Mouse (Mus musculus): Measurements from ENCODE around the gene Ficd. TPM values are rescaled to one million over a fixed set of nuclear protein-coding genes. Genes with fewer than 3 reads are reported as not detected.
"Not testable (repeated sequence)": the region's sequence is repeated elsewhere in the genome, so short reads cannot be mapped to it uniquely, and the experiment has no call there.

Ficd gene
- polyA plus RNA-seq, 1 experiment: 1.2 TPM

- H3K4me1 ChIP-seq: peaks cover 8% of the 10 kb centered on the region; the same call in 1 of the 2 replicates
- H3K4me3 ChIP-seq (replicated peaks): no peak overlapping the region
- peaks cover 52% of the 10 kb centered on the region for H3K27me3 ChIP-seq (replicated peaks)
- H3K9me3 ChIP-seq: peaks cover 18% of the 10 kb centered on the region
- TF ChIP-seq FLI1 (IDR thresholded peaks at IDR 0.05; ENCODE audit: low read length): no peak
- no peak for TF ChIP-seq GATA1 (IDR thresholded peaks at IDR 0.05; ENCODE audit: borderline replicate concordance, low read length)
- H3K36me3 ChIP-seq (replicated peaks; ENCODE audit: low read length): peaks cover 35% of the 10 kb centered on the region
These were observed 44.6 kb downstream of the Ficd start for GRCm38 (mm10) chr5:113780082-113780752.

- H3K27me3 ChIP-seq (replicated peaks): peaks cover 53% of the 10 kb centered on the region
These were observed 45.2 kb downstream of the Ficd start for GRCm38 (mm10) chr5:113780763-113781162.

GRCm38 (mm10) chr5:113781254-113781653, 45.7 kb downstream of the Ficd start:
- Histone ChIP-seq H3K36me3 (replicated peaks; ENCODE audit: low read length) (peaks cover 24% of the 10 kb centered on the region), H3K27me3 (replicated peaks) (peaks cover 58% of the 10 kb centered on the region), H3K9me3 (peaks cover 18% of the 10 kb centered on the region), H3K4me3 (replicated peaks) (no peak overlapping the region), H3K4me1 (peaks cover 7% of the 10 kb centered on the region; the same call in 1 of the 2 replicates)
- TF ChIP-seq FLI1 (IDR thresholded peaks at IDR 0.05; ENCODE audit: low read length) (no peak), GATA1 (IDR thresholded peaks at IDR 0.05; ENCODE audit: borderline replicate concordance, low read length) (no peak)

More at GRCm38 (mm10) chr5:113780763-113781162, 45.2 kb downstream of the Ficd start:
- peaks cover 29% of the 10 kb centered on the region for H3K36me3 ChIP-seq (replicated peaks; ENCODE audit: low read length)
- TF ChIP-seq GATA1 (IDR thresholded peaks at IDR 0.05; ENCODE audit: borderline replicate concordance, low read length): no peak
- no peak for TF ChIP-seq FLI1 (IDR thresholded peaks at IDR 0.05; ENCODE audit: low read length)
- H3K9me3 ChIP-seq: peaks cover 18% of the 10 kb centered on the region
- peaks cover 7% of the 10 kb centered on the region; the same call in 1 of the 2 replicates for H3K4me1 ChIP-seq
- no peak overlapping the region for H3K4me3 ChIP-seq (replicated peaks)

GRCm38 (mm10) chr5:113781875-113782274, 46.3 kb downstream of the Ficd start:
- peaks cover 62% of the 10 kb centered on the region for H3K27me3 ChIP-seq (replicated peaks)
- TF ChIP-seq GATA1 (IDR thresholded peaks at IDR 0.05; ENCODE audit: borderline replicate concordance, low read length) (no peak), FLI1 (IDR thresholded peaks at IDR 0.05; ENCODE audit: low read length) (no peak)
- peaks cover 18% of the 10 kb centered on the region for H3K9me3 ChIP-seq
- H3K36me3 ChIP-seq (replicated peaks; ENCODE audit: low read length): peaks cover 18% of the 10 kb centered on the region
- H3K4me1 ChIP-seq: peaks cover 13% of the 10 kb centered on the region
- no peak overlapping the region for H3K4me3 ChIP-seq (replicated peaks)

- Histone ChIP-seq H3K4me1 (peaks cover 21% of the 10 kb centered on the region), H3K4me3 (replicated peaks) (no peak overlapping the region), H3K36me3 (replicated peaks; ENCODE audit: low read length) (peaks cover 12% of the 10 kb centered on the region), H3K27me3 (replicated peaks) (peaks cover 64% of the 10 kb centered on the region), H3K9me3 (peaks cover 18% of the 10 kb centered on the region)
- TF ChIP-seq GATA1 (IDR thresholded peaks at IDR 0.05; ENCODE audit: borderline replicate concordance, low read length) (no peak), FLI1 (IDR thresholded peaks at IDR 0.05; ENCODE audit: low read length) (no peak)
These were observed 47.0 kb downstream of the Ficd start for GRCm38 (mm10) chr5:113782624-113783023.

- Histone ChIP-seq H3K36me3 (replicated peaks; ENCODE audit: low read length) (peaks cover 4% of the 10 kb centered on the region), H3K4me3 (replicated peaks) (no peak overlapping the region), H3K4me1 (peaks cover 28% of the 10 kb centered on the region), H3K27me3 (replicated peaks) (peaks cover 71% of the 10 kb centered on the region), H3K9me3 (peaks cover 18% of the 10 kb centered on the region)
- TF ChIP-seq FLI1 (IDR thresholded peaks at IDR 0.05; ENCODE audit: low read length) (no peak), GATA1 (IDR thresholded peaks at IDR 0.05; ENCODE audit: borderline replicate concordance, low read length) (no peak)
These were observed 48.0 kb downstream of the Ficd start for GRCm38 (mm10) chr5:113783581-113784001.

- Histone ChIP-seq H3K27me3 (replicated peaks) (peaks cover 77% of the 10 kb centered on the region), H3K9me3 (peaks cover 18% of the 10 kb centered on the region), H3K4me1 (peaks cover 31% of the 10 kb centered on the region)
- H3K4me3 ChIP-seq (replicated peaks); H3K36me3 ChIP-seq (replicated peaks; ENCODE audit: low read length): not testable (repeated sequence)
These were observed 48.5 kb downstream of the Ficd start for GRCm38 (mm10) chr5:113784104-113784503.

GRCm38 (mm10) chr5:113786985-113787384, 51.4 kb downstream of the Ficd start:
- TF ChIP-seq GATA1 (IDR thresholded peaks at IDR 0.05; ENCODE audit: borderline replicate concordance, low read length) (no peak), FLI1 (IDR thresholded peaks at IDR 0.05; ENCODE audit: low read length) (no peak)
- Histone ChIP-seq H3K36me3 (replicated peaks; ENCODE audit: low read length) (no peaks in the 10 kb centered on the region), H3K27me3 (replicated peaks) (peaks cover 63% of the 10 kb centered on the region), H3K9me3 (peaks cover 18% of the 10 kb centered on the region), H3K4me1 (peaks cover 48% of the 10 kb centered on the region), H3K4me3 (replicated peaks) (peak overlapping the region; percentile 16)

GRCm38 (mm10) chr5:113788645-113789044, 53.0 kb downstream of the Ficd start:
- peaks cover 61% of the 10 kb centered on the region for H3K4me1 ChIP-seq
- H3K4me3 ChIP-seq (replicated peaks): no peak overlapping the region

GRCm38 (mm10) chr5:113789075-113789788, 53.6 kb downstream of the Ficd start:
- TF ChIP-seq FLI1 (IDR thresholded peaks at IDR 0.05; ENCODE audit: low read length): no peak
- no peak for TF ChIP-seq GATA1 (IDR thresholded peaks at IDR 0.05; ENCODE audit: borderline replicate concordance, low read length)
- Histone ChIP-seq H3K4me3 (replicated peaks) (no peak overlapping the region), H3K36me3 (replicated peaks; ENCODE audit: low read length) (no peaks in the 10 kb centered on the region), H3K27me3 (replicated peaks) (peaks cover 63% of the 10 kb centered on the region), H3K4me1 (peaks cover 59% of the 10 kb centered on the region), H3K9me3 (peaks cover 9% of the 10 kb centered on the region)

More at GRCm38 (mm10) chr5:113788645-113789044, 53.0 kb downstream of the Ficd start:
- H3K9me3 ChIP-seq: peaks cover 15% of the 10 kb centered on the region
- peaks cover 62% of the 10 kb centered on the region for H3K27me3 ChIP-seq (replicated peaks)
- no peak for TF ChIP-seq FLI1 (IDR thresholded peaks at IDR 0.05; ENCODE audit: low read length)
- TF ChIP-seq GATA1 (IDR thresholded peaks at IDR 0.05; ENCODE audit: borderline replicate concordance, low read length): no peak
- no peaks in the 10 kb centered on the region for H3K36me3 ChIP-seq (replicated peaks; ENCODE audit: low read length)

Other genes starting within 250 kb of the Ficd start
- gene Wscd2, start 245.5 kb upstream of the Ficd start, polyA plus RNA-seq (2012; ENCODE audit: insufficient read depth, low replicate concordance): not detected in 2 replicates
- 4.3 TPM in 1 of 2 replicates, not detected in the other for gene Cmklr1, start 85.4 kb upstream of the Ficd start, polyA plus RNA-seq (2012; ENCODE audit: insufficient read depth, low replicate concordance)
- not detected in 2 replicates for gene 1700069L16Rik, start 11.0 kb upstream of the Ficd start, polyA plus RNA-seq (2012; ENCODE audit: insufficient read depth, low replicate concordance)
- 9.0 and 14.3 TPM in 2 replicates for gene Sart3, start 36.7 kb downstream of the Ficd start, polyA plus RNA-seq (2012; ENCODE audit: insufficient read depth, low replicate concordance)
- gene Iscu, start 36.9 kb downstream of the Ficd start, polyA plus RNA-seq (2012; ENCODE audit: insufficient read depth, low replicate concordance): 39.7 and 56.2 TPM in 2 replicates
- gene Tmem119, start 64.7 kb downstream of the Ficd start, polyA plus RNA-seq (2012; ENCODE audit: insufficient read depth, low replicate concordance): 4.0 TPM in 1 of 2 replicates, not detected in the other
- gene Selplg, start 96.8 kb downstream of the Ficd start, polyA plus RNA-seq (2012; ENCODE audit: insufficient read depth, low replicate concordance): 39.4 and 167 TPM in 2 replicates
- gene Coro1c, start 173.0 kb downstream of the Ficd start, polyA plus RNA-seq (2012; ENCODE audit: insufficient read depth, low replicate concordance): 132 and 208 TPM in 2 replicates

Measured in megakaryocyte, embryonic 14.5 days (primary cell).